Mouse (Mus musculus): ENCODE measurements around the gene Agbl2. TPM values are rescaled to one million over a fixed set of nuclear protein-coding genes. Genes with fewer than 3 reads are reported as not detected.

The Agbl2 gene
- polyA plus RNA-seq, 1 experiment from 2014 or later = 0.62 TPM

- Histone ChIP-seq H3K4me2 (peak overlapping the region; percentile 74), H3K27ac (peak overlapping the region; percentile 57; the same call in 1 of the 2 replicates), H3K9me3 (no peaks in the 10 kb centered on the region), H3K36me3 (0 out of 2 replicates have a peak, but pooled peaks cover 13% of the 10 kb centered on the region), H3K4me1 (0 out of 2 replicates have a peak, but pooled peaks cover 6% of the 10 kb centered on the region), H3K9ac (peak overlapping the region; percentile 50), H3K4me3 (replicated peaks) (peak overlapping the region; percentile 92), H3K27me3 (replicated peaks) (no peaks in the 10 kb centered on the region)
- ATAC-seq (ENCODE audit: insufficient read depth, low FRiP score, low read depth) = no peak; the same call in 1 of the 2 replicates
- WGBS = 2% methylated on average over 8 of the region's 8 CpGs
Observed at GRCm38 (mm10) chr2:90846597-90846954, 64.0 kb downstream of the Agbl2 start.

GRCm38 (mm10) chr2:90846955-90847680 lies 64.6 kb downstream of the Agbl2 start, which contains the start of gene Mtch2:
Gene Mtch2, plus strand, starts transcription at chr2:90847155.
- Histone ChIP-seq H3K27ac (peak within 1 kb of the TSS; percentile 82), H3K9me3 (no peaks in the 10 kb centered on the region), H3K4me1 (0 out of 2 replicates have a peak, but pooled peaks cover 6% of the 10 kb centered on the region), H3K4me3 (replicated peaks) (peak within 1 kb of the TSS; percentile 92), H3K9ac (peak within 1 kb of the TSS; percentile 78), H3K4me2 (peak within 1 kb of the TSS; percentile 74), H3K36me3 (0 out of 2 replicates have a peak, but pooled peaks cover 15% of the 10 kb centered on the region), H3K27me3 (replicated peaks) (no peaks in the 10 kb centered on the region)
- peak; percentile 96 for ATAC-seq (ENCODE audit: insufficient read depth, low FRiP score, low read depth)
- under 1% methylated on average over 67 of the region's 67 CpGs for WGBS

- peak overlapping the region; percentile 78 for H3K9ac ChIP-seq
- peak overlapping the region; percentile 82 for H3K27ac ChIP-seq
- H3K9me3 ChIP-seq = no peaks in the 10 kb centered on the region
- no peaks in the 10 kb centered on the region for H3K27me3 ChIP-seq (replicated peaks)
- whole genome bisulfite sequencing = under 1% methylated on average over 13 of the region's 13 CpGs
- no peak for ATAC-seq (ENCODE audit: insufficient read depth, low FRiP score, low read depth)
- peak overlapping the region; percentile 92 for H3K4me3 ChIP-seq (replicated peaks)
- peak overlapping the region; percentile 74 for H3K4me2 ChIP-seq
- H3K36me3 ChIP-seq = 0 out of 2 replicates have a peak, but pooled peaks cover 15% of the 10 kb centered on the region
- H3K4me1 ChIP-seq = 0 out of 2 replicates have a peak, but pooled peaks cover 6% of the 10 kb centered on the region
Observed at GRCm38 (mm10) chr2:90847681-90848050, 65.1 kb downstream of the Agbl2 start.

GRCm38 (mm10) chr2:90848331-90848730 lies 65.8 kb downstream of the Agbl2 start:
- Histone ChIP-seq H3K36me3 (0 out of 2 replicates have a peak, but pooled peaks cover 18% of the 10 kb centered on the region), H3K4me3 (replicated peaks) (peak overlapping the region; percentile 92; the same call in 1 of the 2 replicates), H3K4me1 (0 out of 2 replicates have a peak, but pooled peaks cover 6% of the 10 kb centered on the region), H3K27me3 (replicated peaks) (no peaks in the 10 kb centered on the region), H3K9me3 (no peaks in the 10 kb centered on the region), H3K4me2 (peak overlapping the region; percentile 74), H3K9ac (no peak overlapping the region), H3K27ac (no peak overlapping the region)
- no peak for ATAC-seq (ENCODE audit: insufficient read depth, low FRiP score, low read depth)
- WGBS = 85% methylated on average over 5 of the region's 5 CpGs

- H3K4me1 ChIP-seq = 0 out of 2 replicates have a peak, but pooled peaks cover 6% of the 10 kb centered on the region
- no peaks in the 10 kb centered on the region for H3K9me3 ChIP-seq
- no peak for ATAC-seq (ENCODE audit: insufficient read depth, low FRiP score, low read depth)
- 97% methylated on average over 1 of the region's 1 CpGs for WGBS
- H3K4me3 ChIP-seq (replicated peaks) = no peak overlapping the region
- no peak overlapping the region for H3K9ac ChIP-seq
- H3K36me3 ChIP-seq = peaks cover 21% of the 10 kb centered on the region; the same call in 1 of the 2 replicates
- H3K27ac ChIP-seq = no peak overlapping the region
- H3K27me3 ChIP-seq (replicated peaks) = no peaks in the 10 kb centered on the region
- H3K4me2 ChIP-seq = no peak overlapping the region
Observed at GRCm38 (mm10) chr2:90850401-90850800, 67.9 kb downstream of the Agbl2 start.

- Histone ChIP-seq H3K4me3 (replicated peaks) (no peak overlapping the region), H3K4me1 (no peaks in the 10 kb centered on the region)
- WGBS = 93% methylated on average over 2 of the region's 2 CpGs
Observed at GRCm38 (mm10) chr2:90861486-90861885, 79.0 kb downstream of the Agbl2 start.

GRCm38 (mm10) chr2:90864184-90864583 lies 81.7 kb downstream of the Agbl2 start:
- H3K9ac ChIP-seq = no peak overlapping the region
- no peaks in the 10 kb centered on the region for H3K27me3 ChIP-seq (replicated peaks)
- no peaks in the 10 kb centered on the region for H3K9me3 ChIP-seq
- H3K36me3 ChIP-seq = peaks cover 32% of the 10 kb centered on the region
- H3K4me3 ChIP-seq (replicated peaks) = no peak overlapping the region
- H3K4me1 ChIP-seq = no peaks in the 10 kb centered on the region
- ATAC-seq (ENCODE audit: insufficient read depth, low FRiP score, low read depth) = no peak
- H3K4me2 ChIP-seq = no peak overlapping the region
- no peak overlapping the region for H3K27ac ChIP-seq

More at GRCm38 (mm10) chr2:90861486-90861885, 79.0 kb downstream of the Agbl2 start:
- Histone ChIP-seq H3K27me3 (replicated peaks) (no peaks in the 10 kb centered on the region), H3K9me3 (no peaks in the 10 kb centered on the region), H3K4me2 (no peak overlapping the region), H3K27ac (no peak overlapping the region), H3K36me3 (peaks cover 38% of the 10 kb centered on the region), H3K9ac (no peak overlapping the region)
- no peak for ATAC-seq (ENCODE audit: insufficient read depth, low FRiP score, low read depth)

- Histone ChIP-seq H3K27ac (no peak overlapping the region), H3K9me3 (no peaks in the 10 kb centered on the region), H3K9ac (no peak overlapping the region), H3K4me3 (replicated peaks) (no peak overlapping the region), H3K4me2 (no peak overlapping the region), H3K4me1 (peaks cover 4% of the 10 kb centered on the region; the same call in 1 of the 2 replicates), H3K36me3 (peaks cover 21% of the 10 kb centered on the region), H3K27me3 (replicated peaks) (no peaks in the 10 kb centered on the region)
- 18% methylated on average over 3 of the region's 3 CpGs for WGBS
- ATAC-seq (ENCODE audit: insufficient read depth, low FRiP score, low read depth) = peak; percentile 80; the same call in 1 of the 2 replicates
Observed at GRCm38 (mm10) chr2:90866524-90866923, 84.0 kb downstream of the Agbl2 start.

GRCm38 (mm10) chr2:90870136-90870601 lies 87.6 kb downstream of the Agbl2 start:
- H3K27ac ChIP-seq = peak overlapping the region; percentile 12; the same call in 1 of the 2 replicates
- peak; percentile 81 for ATAC-seq (ENCODE audit: insufficient read depth, low FRiP score, low read depth)
- WGBS = 16% methylated on average over 4 of the region's 4 CpGs

GRCm38 (mm10) chr2:90871180-90871961 lies 88.8 kb downstream of the Agbl2 start:
- no peak overlapping the region for H3K4me3 ChIP-seq (replicated peaks)
- ATAC-seq (ENCODE audit: insufficient read depth, low FRiP score, low read depth) = no peak
- H3K27ac ChIP-seq = no peak overlapping the region
- H3K9me3 ChIP-seq = no peaks in the 10 kb centered on the region
- H3K4me2 ChIP-seq = no peak overlapping the region
- 65% methylated on average over 8 of the region's 8 CpGs for WGBS
- peaks cover 4% of the 10 kb centered on the region; the same call in 1 of the 2 replicates for H3K4me1 ChIP-seq
- no peak overlapping the region for H3K9ac ChIP-seq
- no peaks in the 10 kb centered on the region for H3K27me3 ChIP-seq (replicated peaks)
- H3K36me3 ChIP-seq = no peaks in the 10 kb centered on the region

More at GRCm38 (mm10) chr2:90870136-90870601, 87.6 kb downstream of the Agbl2 start:
- Histone ChIP-seq H3K4me2 (peak overlapping the region; percentile 24; the same call in 1 of the 2 replicates), H3K27me3 (replicated peaks) (no peaks in the 10 kb centered on the region), H3K9me3 (no peaks in the 10 kb centered on the region), H3K4me3 (replicated peaks) (no peak overlapping the region), H3K9ac (no peak overlapping the region), H3K4me1 (peaks cover 4% of the 10 kb centered on the region; the same call in 1 of the 2 replicates), H3K36me3 (peaks cover 5% of the 10 kb centered on the region; the same call in 1 of the 2 replicates)

- WGBS = 79% methylated on average over 1 of the region's 1 CpGs
- no peak overlapping the region for H3K4me3 ChIP-seq (replicated peaks)
- H3K9ac ChIP-seq = no peak overlapping the region
- no peaks in the 10 kb centered on the region for H3K27me3 ChIP-seq (replicated peaks)
- no peaks in the 10 kb centered on the region for H3K36me3 ChIP-seq
- no peak overlapping the region for H3K27ac ChIP-seq
- no peaks in the 10 kb centered on the region for H3K9me3 ChIP-seq
- H3K4me2 ChIP-seq = no peak overlapping the region
- no peak for ATAC-seq (ENCODE audit: insufficient read depth, low FRiP score, low read depth)
- peaks cover 4% of the 10 kb centered on the region; the same call in 1 of the 2 replicates for H3K4me1 ChIP-seq
Observed at GRCm38 (mm10) chr2:90874025-90874424, 91.5 kb downstream of the Agbl2 start.
